Mouse (Mus musculus): ENCODE measurements around the gene Antxr2.

The Antxr2 gene

GRCm38 (mm10) chr5:97906537-97907266 is 124.1 kb downstream of the Antxr2 start:
- DNase-seq, result no peak

- DNase-seq, result no peak
Observed at GRCm38 (mm10) chr5:97905856-97906255, 125.0 kb downstream of the Antxr2 start.

GRCm38 (mm10) chr5:97901096-97901495 is 129.7 kb downstream of the Antxr2 start:
- DNase-seq, result no peak

GRCm38 (mm10) chr5:97899321-97899720 is 131.5 kb downstream of the Antxr2 start:
- DNase-seq, result no peak

- no peak for DNase-seq
Observed at GRCm38 (mm10) chr5:97885427-97885826, 145.4 kb downstream of the Antxr2 start.

GRCm38 (mm10) chr5:97884110-97884509 is 146.7 kb downstream of the Antxr2 start:
- no peak for DNase-seq

GRCm38 (mm10) chr5:97881421-97881820 is 149.4 kb downstream of the Antxr2 start:
- DNase-seq, result peak; percentile 67

- DNase-seq, result no peak
Observed at GRCm38 (mm10) chr5:97880115-97880514, 150.7 kb downstream of the Antxr2 start.

- DNase-seq, result no peak
Observed at GRCm38 (mm10) chr5:97878871-97879270, 152.0 kb downstream of the Antxr2 start.

- no peak for DNase-seq
Observed at GRCm38 (mm10) chr5:97878215-97878794, 152.5 kb downstream of the Antxr2 start.

GRCm38 (mm10) chr5:97876895-97877294 is 153.9 kb downstream of the Antxr2 start:
- no peak for DNase-seq

- DNase-seq, result no peak
Observed at GRCm38 (mm10) chr5:97867921-97868320, 162.9 kb downstream of the Antxr2 start.

GRCm38 (mm10) chr5:97866975-97867374 is 163.9 kb downstream of the Antxr2 start:
- DNase-seq, result no peak

GRCm38 (mm10) chr5:97857101-97857500 is 173.7 kb downstream of the Antxr2 start:
- no peak for DNase-seq

- DNase-seq, result no peak
Observed at GRCm38 (mm10) chr5:97851981-97852748, 178.7 kb downstream of the Antxr2 start.

GRCm38 (mm10) chr5:97847204-97847895 is 183.5 kb downstream of the Antxr2 start:
- DNase-seq, result no peak

GRCm38 (mm10) chr5:97846503-97846902 is 184.3 kb downstream of the Antxr2 start:
- DNase-seq, result no peak

- DNase-seq, result no peak
Observed at GRCm38 (mm10) chr5:97842016-97842415, 188.8 kb downstream of the Antxr2 start.

GRCm38 (mm10) chr5:97839924-97840279 is 190.9 kb downstream of the Antxr2 start:
- no peak for DNase-seq

GRCm38 (mm10) chr5:97839271-97839923 is 191.4 kb downstream of the Antxr2 start:
- DNase-seq, result no peak

- DNase-seq, result peak; percentile 21
Observed at GRCm38 (mm10) chr5:97837333-97837732, 193.5 kb downstream of the Antxr2 start.

GRCm38 (mm10) chr5:97835418-97835817 is 195.4 kb downstream of the Antxr2 start:
- DNase-seq, result no peak

- DNase-seq, result peak; percentile 9
Observed at GRCm38 (mm10) chr5:97834770-97835169, 196.1 kb downstream of the Antxr2 start.
